Mouse (Mus musculus) erythroid progenitor cell, adult 5-6 weeks (primary cell): ENCODE results near the gene Mettl15. TPM values are rescaled to one million over a fixed set of nuclear protein-coding genes. Genes with fewer than 3 reads are reported as not detected.
"Not testable (repeated sequence)": the region's sequence is repeated elsewhere in the genome, so short reads cannot be mapped to it uniquely, and the experiment has no call there.

Experiments
- ATAC-seq: replicated peaks from 2 replicates; pipeline ENCODE4 v1.8.0; 2016; ENCODE audit warnings: moderate number of reproducible peaks, mild to moderate bottlenecking, moderate TSS enrichment, inconsistent platforms; ENCODE audit not compliant: poor library complexity, low FRiP score, severe bottlenecking
- total RNA-seq, 2 experiments: library from RNA; stranded (forward) in 1 of 2; stranded (reverse) in 1 of 2; fragments of 150-400 nt in 1 of 2; fragments of 186-747, 209-891 nt in 1 of 2; gene quantifications; 2 replicates each; pipeline versions ENCODE4 v1.2.3 to v1.2.4; 2015 to 2017; ENCODE audit warnings: low replicate concordance in 2 of 2

The Mettl15 gene
- total RNA-seq (2015; ENCODE audit: low replicate concordance): 10.1 and 24.5 TPM in 2 replicates
- total RNA-seq (2017; ENCODE audit: low replicate concordance): 1.3 and 13.1 TPM in 2 replicates

- peak; percentile 89 for ATAC-seq
These were observed at the start of gene Mettl15, which contains the start of gene Kif18a for GRCm38 (mm10) chr2:109280600-109281340. TSS of gene Mettl15 (minus strand) at chr2:109280748. TSS of gene Kif18a (plus strand) at chr2:109280738.

- no peak for ATAC-seq
These were observed 30.8 kb upstream of the Mettl15 start for GRCm38 (mm10) chr2:109311369-109311768.

GRCm38 (mm10) chr2:109303638-109304037 lies 23.1 kb upstream of the Mettl15 start:
- ATAC-seq: no peak

- no peak for ATAC-seq
These were observed 21.7 kb upstream of the Mettl15 start for GRCm38 (mm10) chr2:109302234-109302633.

GRCm38 (mm10) chr2:109298160-109298559 lies 17.6 kb upstream of the Mettl15 start:
- ATAC-seq: no peak

- ATAC-seq: peak; percentile 82
These were observed 15.7 kb upstream of the Mettl15 start for GRCm38 (mm10) chr2:109296264-109296663.

- no peak for ATAC-seq
These were observed 8.8 kb upstream of the Mettl15 start for GRCm38 (mm10) chr2:109289327-109289726.

- peak; percentile 65 for ATAC-seq
These were observed 3.6 kb upstream of the Mettl15 start for GRCm38 (mm10) chr2:109284121-109284520.

GRCm38 (mm10) chr2:109281341-109281690 lies 768 bp upstream of the Mettl15 start:
- no peak for ATAC-seq

GRCm38 (mm10) chr2:109280272-109280599 lies 312 bp downstream of the Mettl15 start:
- ATAC-seq: no peak

- ATAC-seq: peak; percentile 43; the same call in 1 of the 2 replicates
These were observed 2.5 kb downstream of the Mettl15 start for GRCm38 (mm10) chr2:109278036-109278435.

GRCm38 (mm10) chr2:109277593-109277992 lies 3.0 kb downstream of the Mettl15 start:
- no peak for ATAC-seq

- no peak for ATAC-seq
These were observed 7.5 kb downstream of the Mettl15 start for GRCm38 (mm10) chr2:109273098-109273497.

- ATAC-seq: no peak
These were observed 17.8 kb downstream of the Mettl15 start for GRCm38 (mm10) chr2:109262779-109263178.

GRCm38 (mm10) chr2:109241947-109242346 lies 38.6 kb downstream of the Mettl15 start:
- ATAC-seq: no peak

GRCm38 (mm10) chr2:109235741-109236140 lies 44.8 kb downstream of the Mettl15 start:
- ATAC-seq: no peak

- no peak for ATAC-seq
These were observed 46.7 kb downstream of the Mettl15 start for GRCm38 (mm10) chr2:109233876-109234275.

GRCm38 (mm10) chr2:109230443-109230842 lies 50.1 kb downstream of the Mettl15 start:
- no peak for ATAC-seq

GRCm38 (mm10) chr2:109227196-109227595 lies 53.4 kb downstream of the Mettl15 start:
- no peak for ATAC-seq

- no peak for ATAC-seq
These were observed 59.1 kb downstream of the Mettl15 start for GRCm38 (mm10) chr2:109221470-109221869.

GRCm38 (mm10) chr2:109216678-109217077 lies 63.9 kb downstream of the Mettl15 start:
- not testable (repeated sequence) for ATAC-seq

- ATAC-seq: not testable (repeated sequence)
These were observed 69.9 kb downstream of the Mettl15 start for GRCm38 (mm10) chr2:109210641-109211040.
